Mouse (Mus musculus): ENCODE measurements at regions not wholly inside any gene's neighbourhood (a gene's known extent, or its start where the extent isn't known, plus 50 kb on each side); places are given as distances from the start of the nearest gene placed in this dataset.

DNA sequence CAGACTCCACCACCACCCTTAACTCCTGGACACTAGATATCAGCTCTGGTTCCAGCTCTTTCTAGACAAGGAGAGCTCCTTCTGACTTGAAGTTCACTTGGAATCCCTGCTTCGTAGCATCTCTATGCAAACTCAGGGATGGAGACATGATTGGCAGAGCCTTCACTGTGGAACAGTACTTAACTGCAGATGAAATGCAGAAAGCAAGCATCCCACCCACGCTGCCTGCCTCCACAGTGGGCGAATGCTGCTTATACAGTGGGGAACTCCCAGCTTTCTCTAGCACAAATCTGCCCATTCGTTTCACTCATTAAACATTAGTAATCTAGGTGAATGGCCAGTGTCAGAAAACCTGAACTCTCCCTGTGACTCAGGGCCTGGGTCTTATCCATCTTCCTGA is 92.0 kb upstream of the Coch start:
- TF ChIP-seq CTCF (IDR thresholded peaks at IDR 0.05; ENCODE audit: borderline replicate concordance, extremely low read depth, insufficient read depth, insufficient read length) (no peak), POLR2A (IDR thresholded peaks at IDR 0.05; ENCODE audit: borderline replicate concordance, extremely low read depth, insufficient read depth, insufficient read length, poor library complexity, severe bottlenecking) (no peak)

Data from brain, embryonic 14.5 days (tissue).